Mouse (Mus musculus) heart, postnatal 36 days (tissue): ENCODE results near the gene Ints13. TPM values are rescaled to one million over a fixed set of nuclear protein-coding genes. Genes with fewer than 3 reads are reported as not detected.
"Not testable (repeated sequence)": the region's sequence is repeated elsewhere in the genome, so short reads cannot be mapped to it uniquely, and the experiment has no call there.

Source experiments
- DNase-seq, 2 experiments: peaks; one replicate each; pipeline ENCODE4 v3.0.0; 2021 to 2022
- intact Hi-C: fragments of 180-260 bp; cut with DNase I; formaldehyde crosslinking; loops from one replicate; pipeline ENCODE4 v1.15.1; 2025
- total RNA-seq, 2 experiments: library from RNA; stranded (reverse); gene quantifications; 2 replicates each; pipeline ENCODE4 v1.2.3; 2021

Gene Ints13
- total RNA-seq: 10 to 100 TPM; 18.7 to 19.1 TPM

DNA sequence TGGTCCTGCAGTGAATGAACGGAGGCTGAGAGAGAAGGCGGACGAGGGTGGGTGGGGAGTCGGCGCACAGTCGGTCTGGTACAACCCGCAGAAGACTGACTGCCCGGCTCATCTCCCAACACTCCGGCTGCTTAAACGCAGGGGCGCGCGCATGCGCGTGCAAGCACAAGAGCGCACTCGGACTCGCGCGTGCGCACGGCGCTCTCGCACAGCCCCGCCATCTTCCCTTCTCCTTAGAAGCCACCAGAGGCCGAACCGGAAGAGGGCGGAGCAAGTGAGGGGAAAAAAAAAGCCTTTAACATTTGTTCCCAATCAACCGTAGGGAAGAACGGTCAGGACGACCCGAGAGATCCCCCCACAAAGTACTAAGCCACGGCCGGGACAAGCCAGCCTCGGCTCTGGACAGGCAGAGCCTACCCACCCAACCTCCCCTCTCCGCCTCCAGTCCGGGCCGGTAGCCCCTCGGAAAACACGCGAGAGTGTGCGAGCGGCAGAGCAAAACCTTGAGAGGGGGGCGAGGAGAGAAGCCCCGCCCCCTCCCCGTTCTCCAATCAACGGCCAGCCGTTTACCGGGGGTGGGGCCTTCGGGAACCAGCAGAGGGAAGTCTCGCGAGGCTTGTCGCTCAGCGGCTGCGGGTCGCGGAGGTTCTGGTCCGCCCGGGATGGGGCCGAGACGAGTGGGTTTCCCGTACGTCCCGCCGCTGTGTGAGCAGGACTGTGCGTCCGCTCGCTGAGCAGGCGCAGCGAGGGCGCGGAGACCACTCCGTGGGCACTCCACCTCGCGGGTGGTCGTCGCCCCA, at the start of gene Ints13:
Gene Ints13, minus strand, starts transcription at position 526 of the 800 bp plus-strand sequence.
- peak; percentile 95 to 97 for DNase-seq
- intact Hi-C loops: loop anchor here (2.0 to 10.0 kb wide), 4 partner anchors 57 to 163 kb away; partner anchors contain the start of gene Itpr2

DNA sequence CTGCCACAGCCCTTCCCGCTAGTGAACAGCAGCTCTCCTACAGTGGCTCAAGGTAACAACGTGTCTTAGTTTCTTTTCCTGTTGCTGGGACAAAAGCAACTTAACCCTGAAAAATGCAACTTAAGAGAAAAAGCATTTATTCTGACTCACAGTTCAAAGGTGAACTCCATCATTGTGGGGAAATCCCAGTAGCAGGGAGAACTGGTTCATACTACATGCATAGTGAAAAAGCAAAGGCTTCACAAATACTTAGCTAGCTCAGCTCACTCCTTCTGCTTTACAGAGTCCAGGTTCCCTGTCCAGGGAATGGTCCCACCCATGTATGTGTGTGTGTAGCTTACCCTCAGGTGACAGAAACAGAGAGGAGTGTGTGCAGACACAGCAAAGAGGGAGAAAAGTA, 39.0 kb upstream of the Ints13 start:
- intact Hi-C loops: no loop called here
- no peak for DNase-seq

- DNase-seq: no peak
- intact Hi-C loops: no loop called here
Observed at GRCm38 (mm10) chr6:146615891-146616290, 38.3 kb upstream of the Ints13 start.

GRCm38 (mm10) chr6:146614541-146614940, 36.9 kb upstream of the Ints13 start:
- intact Hi-C loops: no loop called here
- DNase-seq: no peak

- DNase-seq: no peak
- intact Hi-C loops: no loop called here
Observed at GRCm38 (mm10) chr6:146613907-146614306, 36.3 kb upstream of the Ints13 start.

DNA sequence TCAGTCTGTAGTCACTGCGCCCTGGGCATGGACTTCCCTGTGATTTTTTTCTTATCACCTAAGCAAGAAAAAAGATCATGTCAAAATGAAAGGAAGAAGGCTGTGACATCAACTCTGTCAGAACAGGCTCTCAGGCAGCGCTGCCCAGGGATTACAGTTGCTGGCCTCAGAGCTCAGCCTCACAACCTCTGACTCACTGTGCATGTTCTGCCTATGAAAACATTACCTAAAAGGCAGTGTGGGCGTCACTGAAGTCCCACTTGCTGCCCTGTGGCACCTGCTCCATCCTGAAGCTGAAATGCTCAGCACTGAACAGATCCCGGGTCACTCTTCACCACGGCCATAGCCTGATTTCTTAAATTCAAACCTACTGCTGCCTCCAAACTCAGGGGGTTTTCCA, 35.1 kb upstream of the Ints13 start:
- no peak for DNase-seq
- intact Hi-C loops: no loop called here

DNA sequence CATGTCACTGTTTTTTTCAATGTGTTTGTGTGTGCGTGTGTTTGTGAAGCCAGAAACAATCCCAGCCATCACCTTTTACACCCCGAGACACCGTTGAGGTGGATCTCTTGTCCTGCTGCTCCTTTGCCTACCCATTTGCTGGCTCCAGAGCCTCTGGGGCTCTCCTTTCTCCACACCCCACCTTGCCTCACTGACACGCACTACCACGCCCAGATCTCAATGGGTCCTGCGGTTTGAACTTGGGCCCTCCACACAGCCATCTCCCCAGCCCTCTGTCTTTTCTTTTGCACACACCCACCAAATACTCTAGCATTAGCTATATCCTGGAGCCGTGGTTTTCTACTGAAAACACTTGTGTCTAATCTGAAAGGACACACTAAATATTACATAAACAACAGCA, 34.3 kb upstream of the Ints13 start:
- intact Hi-C loops: no loop called here
- DNase-seq: no peak

DNA sequence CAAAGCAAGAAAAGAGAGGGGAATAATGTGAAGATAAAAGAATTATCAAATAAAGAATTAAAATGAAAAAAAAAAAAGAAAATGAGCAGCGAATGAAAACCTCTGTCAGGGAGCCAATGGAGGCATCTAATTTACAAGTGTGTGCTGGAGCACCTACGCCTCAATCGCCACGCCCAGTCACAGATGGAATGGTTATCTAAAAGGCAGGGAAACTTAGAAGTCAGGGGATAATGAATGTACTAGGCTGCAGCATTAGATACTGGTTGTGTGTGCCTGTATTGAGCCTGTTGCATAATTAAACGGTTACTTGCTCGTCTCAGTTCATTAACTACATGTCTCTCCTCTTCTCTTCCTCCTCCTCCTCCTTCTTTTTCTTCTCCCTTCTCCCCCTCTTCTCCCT, 33.8 kb upstream of the Ints13 start:
- no peak for DNase-seq
- intact Hi-C loops: no loop called here

- intact Hi-C loops: no loop called here
- DNase-seq: no peak
Observed at GRCm38 (mm10) chr6:146603651-146604050, 26.0 kb upstream of the Ints13 start.

GRCm38 (mm10) chr6:146602601-146603000, 25.0 kb upstream of the Ints13 start:
- intact Hi-C loops: no loop called here
- DNase-seq: no peak

- DNase-seq: no peak
- intact Hi-C loops: no loop called here
Observed at GRCm38 (mm10) chr6:146585134-146585533, 7.5 kb upstream of the Ints13 start.

GRCm38 (mm10) chr6:146583366-146584046, 5.9 kb upstream of the Ints13 start:
- intact Hi-C loops: no loop called here
- no peak for DNase-seq

- intact Hi-C loops: no loop called here
- no peak for DNase-seq
Observed at GRCm38 (mm10) chr6:146580381-146580926, 2.8 kb upstream of the Ints13 start.

DNA sequence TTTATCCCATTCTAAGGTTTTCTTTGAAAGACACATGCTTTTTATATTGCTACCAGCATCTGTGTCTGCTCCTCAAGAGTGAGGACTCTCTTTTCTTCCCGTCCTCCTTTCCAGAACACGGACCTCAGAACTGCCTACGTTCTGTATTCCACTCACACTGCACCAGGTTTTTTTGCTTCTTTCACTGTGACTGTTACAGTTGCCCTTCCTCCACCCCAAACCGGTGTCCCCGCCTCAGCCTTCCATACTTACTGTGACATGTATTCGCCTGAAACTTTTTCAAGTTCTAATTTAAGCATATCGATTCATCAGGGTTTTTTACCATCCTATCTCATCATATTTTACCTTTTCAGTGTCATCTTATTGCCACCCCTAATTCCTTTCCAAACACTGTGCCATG, 951 bp upstream of the Ints13 start:
- intact Hi-C loops: loop anchor here (2.0 to 10.0 kb wide), 3 partner anchors 56 to 164 kb away; no protein-coding TSS in a partner anchor
- DNase-seq: peak in 1 of 2 experiments; percentile 13

DNA sequence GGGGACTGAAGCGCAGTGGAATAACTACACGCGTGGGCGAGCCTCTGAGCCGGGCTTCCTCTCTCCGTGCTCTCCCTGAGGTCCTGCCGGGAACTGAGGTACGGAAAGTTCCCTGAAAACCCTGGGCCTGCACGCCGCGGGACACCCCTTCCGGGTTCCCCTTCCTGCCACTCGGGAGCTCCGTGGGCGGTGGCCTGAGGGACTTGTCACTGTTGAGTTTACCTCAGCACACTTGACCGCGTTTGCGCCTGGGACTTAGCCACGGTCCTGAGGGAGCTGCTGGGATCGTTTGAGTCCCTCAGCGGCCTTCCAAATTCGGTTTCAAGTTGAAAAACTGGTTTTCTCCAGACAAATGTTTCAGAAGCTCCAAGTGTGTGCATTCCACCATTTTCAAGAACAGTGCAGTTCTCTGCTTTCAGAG, 486 bp upstream of the Ints13 start:
- intact Hi-C loops: loop anchor here (2.0 to 10.0 kb wide), 3 partner anchors 57 to 163 kb away; no protein-coding TSS in a partner anchor
- peak in 1 of 2 experiments; percentile 71 for DNase-seq

DNA sequence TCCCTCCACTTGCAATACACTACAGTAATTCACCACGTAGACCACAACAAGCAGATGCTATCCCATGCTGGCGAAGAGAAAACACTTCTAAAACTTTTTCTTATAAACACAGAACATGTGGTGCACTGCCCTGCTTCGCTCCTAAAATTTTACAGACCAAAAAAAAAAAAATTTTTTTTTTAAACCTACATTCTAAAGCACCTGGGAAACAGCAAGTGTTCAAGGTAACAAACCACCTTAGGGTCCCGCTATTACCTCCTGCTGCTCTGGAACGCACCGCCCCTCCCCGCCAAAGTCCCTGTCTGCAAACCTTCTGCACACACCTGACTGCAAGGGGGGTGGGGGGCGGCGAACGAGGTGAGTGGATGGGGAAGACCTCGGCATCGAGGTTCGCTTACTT, 732 bp downstream of the Ints13 start, which contains the start of gene Fgfr1op2:
Gene Fgfr1op2, plus strand, starts transcription at position 301 of the 400 bp plus-strand sequence.
- intact Hi-C loops: loop anchor here (2.0 to 10.0 kb wide), 3 partner anchors 74 to 162 kb away; partner anchors contain the start of gene Itpr2

GRCm38 (mm10) chr6:146572073-146572472, 5.6 kb downstream of the Ints13 start:
- intact Hi-C loops: loop anchor here (10.0 kb wide), 1 partner anchor 157 kb away; no protein-coding TSS in a partner anchor
- no peak for DNase-seq

More for the DNA sequence above, 732 bp downstream of the Ints13 start, which contains the start of gene Fgfr1op2:
- no peak for DNase-seq

- DNase-seq, intact Hi-C loops: not testable (repeated sequence)
Observed at GRCm38 (mm10) chr6:146562461-146562860, 15.2 kb downstream of the Ints13 start.

DNA sequence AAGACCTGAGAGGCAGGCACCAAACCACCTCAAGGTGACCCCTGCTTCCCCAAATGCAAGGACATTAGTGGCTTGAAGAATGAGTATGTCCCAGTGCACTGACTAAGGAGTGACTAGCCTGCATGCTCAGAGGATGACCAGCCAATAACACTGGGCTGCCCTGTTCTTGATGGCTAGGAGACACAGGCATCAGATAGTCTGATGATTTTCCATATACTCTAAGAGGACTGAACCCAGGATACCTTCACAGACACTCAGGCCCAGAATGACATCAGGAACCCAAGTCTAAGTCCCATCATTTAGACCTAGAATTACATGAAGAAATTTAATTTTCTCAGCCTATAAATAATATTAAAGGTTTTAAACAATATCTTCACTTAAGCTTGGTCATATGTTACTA, 26.3 kb downstream of the Ints13 start:
- no peak for DNase-seq
- intact Hi-C loops: no loop called here

DNA sequence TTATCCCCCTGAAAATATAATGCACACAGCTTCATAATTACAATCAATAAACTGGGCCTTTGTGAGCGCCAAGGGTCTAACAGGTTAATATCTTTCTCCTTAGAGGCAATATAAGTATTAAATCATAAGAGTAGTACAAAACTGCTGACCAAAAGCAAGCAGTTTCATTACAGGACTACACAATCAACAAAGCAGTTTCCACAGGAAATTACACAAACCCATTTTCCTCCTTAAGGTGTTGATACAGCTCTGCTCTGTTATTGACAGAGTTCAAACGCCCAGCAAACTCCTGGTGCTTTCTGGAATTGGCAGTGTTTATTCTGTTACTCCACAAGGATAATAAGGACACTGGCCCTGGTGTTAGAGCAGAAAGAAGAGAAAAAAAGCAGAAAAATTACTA, 27.2 kb downstream of the Ints13 start:
- intact Hi-C loops: no loop called here

GRCm38 (mm10) chr6:146545289-146545865, 32.3 kb downstream of the Ints13 start:
- intact Hi-C loops: loop anchor here (1.0 kb wide), 1 partner anchor 43 kb away; the partner anchor contains the start of gene Itpr2
- peak in 1 of 2 experiments; percentile 4 for DNase-seq

More for the DNA sequence above, 27.2 kb downstream of the Ints13 start:
- DNase-seq: no peak
